8 mouse cellular contexts compared by ENCODE assay signal in genomic region chr7:115666686-115667382, GRCm38 (mm10).
DNase-seq lines count a peak whose midpoint lies in the region; ATAC-seq and TF ChIP-seq lines count a peak whose summit lies in the region.

No protein-coding gene starts in this region.

- 0 out of 2 replicates have a peak, but pooled peaks cover 3% of the 10 kb centered on the region for H3K4me1 ChIP-seq in forebrain, postnatal 0 days (ENCODE audit: insufficient read depth)
- H3K4me1 ChIP-seq in liver, postnatal 0 days (ENCODE audit: insufficient read depth): no peaks in the 10 kb centered on the region

- TF ChIP-seq CTCF in gastrocnemius, adult 2 months (IDR thresholded peaks at IDR 0.05): no peak
- TF ChIP-seq CTCF in forebrain, postnatal 0 days (IDR thresholded peaks at IDR 0.05; ENCODE audit: low read depth): no peak
- no peak for TF ChIP-seq CTCF in liver, postnatal 0 days (IDR thresholded peaks at IDR 0.05; ENCODE audit: low read depth)

- peak overlapping the region; percentile 43 for H3K4me2 ChIP-seq in forebrain, postnatal 0 days (ENCODE audit: low read depth)
- H3K4me2 ChIP-seq in liver, postnatal 0 days (ENCODE audit: low read depth, low read length): 0 out of 2 replicates have a peak overlapping the region, but pooled peaks have one; percentile 10

- 14% methylated on average over 18 of the region's 18 CpGs for WGBS in forebrain, postnatal 0 days
- WGBS in liver, postnatal 0 days (ENCODE audit: insufficient replicate concordance): 67% methylated on average over 18 of the region's 18 CpGs

- ATAC-seq in forebrain, postnatal 0 days: peak; percentile 69
- ATAC-seq in liver, postnatal 0 days: no peak
- ATAC-seq in megakaryocyte, adult 5-6 weeks (ENCODE audit: poor library complexity, severe bottlenecking): no peak

- H3K9me3 ChIP-seq in forebrain, postnatal 0 days (ENCODE audit: low read length): no peaks in the 10 kb centered on the region
- H3K9me3 ChIP-seq in liver, postnatal 0 days (ENCODE audit: low read length): no peaks in the 10 kb centered on the region

- peak overlapping the region; percentile 33 for H3K27ac ChIP-seq in gastrocnemius, adult 2 months
- no peak overlapping the region for H3K27ac ChIP-seq in forebrain, postnatal 0 days (ENCODE audit: low read depth, low read length)
- H3K27ac ChIP-seq in liver, postnatal 0 days (ENCODE audit: low read depth): no peak overlapping the region

- peaks cover 10% of the 10 kb centered on the region for H3K27me3 ChIP-seq in forebrain, postnatal 0 days (ENCODE audit: insufficient read depth, low read length)
- no peaks in the 10 kb centered on the region for H3K27me3 ChIP-seq in liver, postnatal 0 days (ENCODE audit: insufficient read depth, low read length)

- peak overlapping the region; percentile 50 for H3K4me3 ChIP-seq in gastrocnemius, adult 2 months
- H3K4me3 ChIP-seq in forebrain, postnatal 0 days (ENCODE audit: low read depth, low read length): peak overlapping the region; percentile 21
- no peak overlapping the region for H3K4me3 ChIP-seq in liver, postnatal 0 days (ENCODE audit: low read depth, low read length)

- H3K9ac ChIP-seq in forebrain, postnatal 0 days: peak overlapping the region; percentile 26; the same call in 1 of the 2 replicates
- H3K9ac ChIP-seq in liver, postnatal 0 days (replicated peaks): no peak overlapping the region

- intact Hi-C loops in gastrocnemius, adult 2 months (cut with DNase I): no loop called here
- intact Hi-C loops in gastrocnemius, postnatal 14 days (cut with DNase I; ENCODE audit: low total_unique reads): no loop called here

- TF ChIP-seq EP300 in liver, postnatal 0 days (IDR thresholded peaks at IDR 0.05; ENCODE audit: low read depth): no peak

- no peaks in the 10 kb centered on the region for H3K36me3 ChIP-seq in forebrain, postnatal 0 days (ENCODE audit: insufficient read depth)
- no peaks in the 10 kb centered on the region for H3K36me3 ChIP-seq in liver, postnatal 0 days (replicated peaks; ENCODE audit: insufficient read depth, low read length)

- DNase-seq in gastrocnemius, adult 2 months: no peak
- no peak for DNase-seq in gastrocnemius, postnatal 14 days
- DNase-seq in brain, adult 2 months (ENCODE audit: low read depth, low spot score): peak; percentile 20
- peak; percentile 48 for DNase-seq in forebrain, postnatal 0 days
- no peak for DNase-seq in liver, postnatal 0 days
- DNase-seq in cerebellum, postnatal 10 days: no peak
- no peak for DNase-seq in spleen, postnatal 36 days (ENCODE audit: low spot score in 2 of 2)

Comparison
In these comparisons a context has a peak if more than half of its experiments do, and no peak if none do; other contexts are left out.
1. DNase-seq: peak in brain, adult 2 months (single experiment) and forebrain, postnatal 0 days (single experiment); none in gastrocnemius, adult 2 months (single experiment), gastrocnemius, postnatal 14 days (single experiment), liver, postnatal 0 days (single experiment), cerebellum, postnatal 10 days (0 of 2) and spleen, postnatal 36 days (0 of 2).